Mouse (Mus musculus) left cerebral cortex, adult 8-10 months (tissue): ENCODE results near the gene Vipr1. TPM values are rescaled to one million over a fixed set of nuclear protein-coding genes. Genes with fewer than 3 reads are reported as not detected.

Source experiments
- DNase-seq, 2 experiments: peaks; one replicate each; pipeline ENCODE4 v3.0.0; 2022; ENCODE audit warnings: low spot score in 2 of 2
- total RNA-seq, 4 experiments: library from RNA; stranded (reverse); gene quantifications; 2 replicates each; pipeline ENCODE4 v1.2.4; 2022

The Vipr1 gene
- total RNA-seq, 4 experiments from 2014 or later = 20.8 to 23.8 (median 21.7) TPM

- no peak for DNase-seq
Measured at GRCm38 (mm10) chr9:121633306-121633705, 9.2 kb upstream of the Vipr1 start.

GRCm38 (mm10) chr9:121635835-121636576, 6.5 kb upstream of the Vipr1 start:
- peak in 1 of 2 experiments; percentile 8 for DNase-seq

- DNase-seq = peak; percentile 56 to 88
Measured at GRCm38 (mm10) chr9:121639790-121640189, 2.7 kb upstream of the Vipr1 start.

- DNase-seq = peak in 1 of 2 experiments; percentile 37
Measured at GRCm38 (mm10) chr9:121641235-121641915, 1.1 kb upstream of the Vipr1 start.

- DNase-seq = peak; percentile 66 to 70
Measured at GRCm38 (mm10) chr9:121642001-121642400, 515 bp upstream of the Vipr1 start, which contains the start of gene Lyzl4. Gene Lyzl4 (minus strand): TSS chr9:121642096.

- no peak for DNase-seq
Measured at GRCm38 (mm10) chr9:121644855-121645254, 2.3 kb downstream of the Vipr1 start.

GRCm38 (mm10) chr9:121647026-121647425, 4.5 kb downstream of the Vipr1 start:
- no peak for DNase-seq

- no peak for DNase-seq
Measured at GRCm38 (mm10) chr9:121653668-121654067, 11.2 kb downstream of the Vipr1 start.

GRCm38 (mm10) chr9:121656322-121656721, 13.8 kb downstream of the Vipr1 start:
- DNase-seq = no peak

- no peak for DNase-seq
Measured at GRCm38 (mm10) chr9:121657143-121657542, 14.6 kb downstream of the Vipr1 start.

GRCm38 (mm10) chr9:121658248-121658647, 15.7 kb downstream of the Vipr1 start:
- DNase-seq = no peak

GRCm38 (mm10) chr9:121659791-121660190, 17.3 kb downstream of the Vipr1 start:
- DNase-seq = no peak

GRCm38 (mm10) chr9:121663467-121663866, 21.0 kb downstream of the Vipr1 start:
- DNase-seq = peak in 1 of 2 experiments; percentile 70

- DNase-seq = peak in 1 of 2 experiments; percentile 78
Measured at GRCm38 (mm10) chr9:121664104-121664503, 21.6 kb downstream of the Vipr1 start.

- peak in 1 of 2 experiments; percentile 76 for DNase-seq
Measured at GRCm38 (mm10) chr9:121666957-121667630, 24.6 kb downstream of the Vipr1 start.

- DNase-seq = no peak
Measured at GRCm38 (mm10) chr9:121667822-121668221, 25.3 kb downstream of the Vipr1 start.

- no peak for DNase-seq
Measured at GRCm38 (mm10) chr9:121669348-121669791, 26.9 kb downstream of the Vipr1 start.

- no peak for DNase-seq
Measured at GRCm38 (mm10) chr9:121671300-121671699, 28.8 kb downstream of the Vipr1 start.

- DNase-seq = no peak
Measured at GRCm38 (mm10) chr9:121672311-121672710, 29.8 kb downstream of the Vipr1 start.

- no peak for DNase-seq
Measured at GRCm38 (mm10) chr9:121673716-121674115, 31.2 kb downstream of the Vipr1 start.

GRCm38 (mm10) chr9:121675011-121675410, 32.5 kb downstream of the Vipr1 start:
- no peak for DNase-seq

GRCm38 (mm10) chr9:121675556-121675955, 33.0 kb downstream of the Vipr1 start:
- DNase-seq = no peak
